Mouse (Mus musculus): ENCODE measurements around the gene Cacna2d4.
A peak's percentile ranks its signal among the peaks of the same experiment; 100 is the strongest.

Gene Cacna2d4

GRCm38 (mm10) chr6:119310176-119310575 is 73.8 kb downstream of the Cacna2d4 start:
- DNase-seq (ENCODE audit: low spot score in 2 of 2) = peak; percentile 79 to 80

GRCm38 (mm10) chr6:119312381-119312780 is 76.1 kb downstream of the Cacna2d4 start:
- no peak for DNase-seq (ENCODE audit: low spot score in 2 of 2)

GRCm38 (mm10) chr6:119313096-119313495 is 76.8 kb downstream of the Cacna2d4 start:
- no peak for DNase-seq (ENCODE audit: low spot score in 2 of 2)

- no peak for DNase-seq (ENCODE audit: low spot score in 2 of 2)
These were observed 77.5 kb downstream of the Cacna2d4 start for GRCm38 (mm10) chr6:119313588-119314375.

- peak in 1 of 2 experiments; percentile 43 for DNase-seq (ENCODE audit: low spot score in 2 of 2)
These were observed 78.6 kb downstream of the Cacna2d4 start for GRCm38 (mm10) chr6:119314751-119315476.

- peak in 1 of 2 experiments; percentile 17 for DNase-seq (ENCODE audit: low spot score in 2 of 2)
These were observed 82.4 kb downstream of the Cacna2d4 start for GRCm38 (mm10) chr6:119318732-119319131.

- DNase-seq (ENCODE audit: low spot score in 2 of 2) = peak in 1 of 2 experiments; percentile 27
These were observed 83.0 kb downstream of the Cacna2d4 start for GRCm38 (mm10) chr6:119319358-119319757.

GRCm38 (mm10) chr6:119320481-119320880 is 84.2 kb downstream of the Cacna2d4 start:
- DNase-seq (ENCODE audit: low spot score in 2 of 2) = peak in 1 of 2 experiments; percentile 2

- DNase-seq (ENCODE audit: low spot score in 2 of 2) = peak in 1 of 2 experiments; percentile 3
These were observed 85.4 kb downstream of the Cacna2d4 start for GRCm38 (mm10) chr6:119321752-119322151.

GRCm38 (mm10) chr6:119324776-119325175 is 88.5 kb downstream of the Cacna2d4 start:
- DNase-seq (ENCODE audit: low spot score in 2 of 2) = no peak

- DNase-seq (ENCODE audit: low spot score in 2 of 2) = no peak
These were observed 89.7 kb downstream of the Cacna2d4 start for GRCm38 (mm10) chr6:119325978-119326377.

- no peak for DNase-seq (ENCODE audit: low spot score in 2 of 2)
These were observed 90.2 kb downstream of the Cacna2d4 start for GRCm38 (mm10) chr6:119326541-119326940.

- DNase-seq (ENCODE audit: low spot score in 2 of 2) = peak in 1 of 2 experiments; percentile 60
These were observed 92.3 kb downstream of the Cacna2d4 start for GRCm38 (mm10) chr6:119328521-119329115.

GRCm38 (mm10) chr6:119329215-119329714 is 92.9 kb downstream of the Cacna2d4 start:
- DNase-seq (ENCODE audit: low spot score in 2 of 2) = peak; percentile 92

- peak in 1 of 2 experiments; percentile 58 for DNase-seq (ENCODE audit: low spot score in 2 of 2)
These were observed 93.6 kb downstream of the Cacna2d4 start for GRCm38 (mm10) chr6:119329936-119330335.

GRCm38 (mm10) chr6:119330506-119330905 is 94.2 kb downstream of the Cacna2d4 start, which contains the start of gene Lrtm2:
TSS of gene Lrtm2 (minus strand) at chr6:119330766.
- peak; percentile 74 to 81 for DNase-seq (ENCODE audit: low spot score in 2 of 2)

- no peak for DNase-seq (ENCODE audit: low spot score in 2 of 2)
These were observed 95.8 kb downstream of the Cacna2d4 start for GRCm38 (mm10) chr6:119332111-119332510.

- no peak for DNase-seq (ENCODE audit: low spot score in 2 of 2)
These were observed 96.9 kb downstream of the Cacna2d4 start for GRCm38 (mm10) chr6:119333202-119333601.

- DNase-seq (ENCODE audit: low spot score in 2 of 2) = no peak
These were observed 97.5 kb downstream of the Cacna2d4 start for GRCm38 (mm10) chr6:119333831-119334230.

- DNase-seq (ENCODE audit: low spot score in 2 of 2) = no peak
These were observed 99.8 kb downstream of the Cacna2d4 start for GRCm38 (mm10) chr6:119336124-119336523.

- DNase-seq (ENCODE audit: low spot score in 2 of 2) = no peak
These were observed 101.0 kb downstream of the Cacna2d4 start for GRCm38 (mm10) chr6:119337287-119337686.

Measured in right cerebral cortex, adult 2 months (tissue).